Mouse (Mus musculus) brain, embryonic 18.5 days (tissue): ENCODE data around the gene Csrp1.

Experiments used
- DNase-seq: peaks from one replicate; pipeline ENCODE4 v3.0.0-alpha.2; 2012; ENCODE audit warnings: low read depth, low spot score

Csrp1 gene

GRCm38 (mm10) chr1:135719983-135720382 lies at the start of gene Csrp1:
Gene Csrp1, plus strand, starts transcription at chr1:135720061.
- no peak for DNase-seq

DNA sequence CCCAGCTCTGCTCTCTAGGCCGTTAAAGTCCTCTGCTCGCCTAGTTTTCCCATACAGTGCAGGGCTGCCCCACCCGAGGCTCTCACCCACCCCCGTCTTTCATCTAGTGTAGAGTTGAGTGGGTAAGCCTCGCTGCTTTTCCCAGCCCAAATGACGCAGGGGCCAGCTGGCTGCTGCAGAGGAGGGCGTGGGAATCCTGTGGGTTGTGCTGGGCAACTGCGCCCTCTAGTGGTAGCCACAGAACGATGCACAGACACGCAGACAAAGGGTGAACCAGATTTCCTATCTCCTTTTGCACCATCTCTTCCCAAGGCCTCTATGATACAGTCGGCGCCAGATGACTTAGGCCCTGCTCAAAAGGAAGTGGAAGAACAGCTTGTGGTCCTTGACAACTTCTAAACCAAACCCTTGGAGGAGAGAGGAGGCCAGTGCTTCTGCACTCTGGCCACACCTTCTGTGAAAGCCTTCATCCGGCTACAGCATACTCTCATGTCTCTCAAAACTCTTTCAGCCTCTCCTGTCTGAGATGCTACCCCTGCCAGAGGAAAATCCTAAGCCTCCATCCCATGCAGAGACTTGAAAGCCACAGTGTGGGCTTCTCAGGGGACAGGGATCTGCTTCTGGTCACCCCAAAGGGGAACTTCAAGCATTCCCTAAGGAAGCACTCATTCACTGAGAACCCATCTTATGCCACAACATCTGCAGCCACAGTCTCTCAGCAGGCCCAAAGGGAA lies 49.3 kb upstream of the Csrp1 start:
- DNase-seq: peak; percentile 70

- DNase-seq: no peak
Measured at GRCm38 (mm10) chr1:135671406-135671805, 48.5 kb upstream of the Csrp1 start.

DNA sequence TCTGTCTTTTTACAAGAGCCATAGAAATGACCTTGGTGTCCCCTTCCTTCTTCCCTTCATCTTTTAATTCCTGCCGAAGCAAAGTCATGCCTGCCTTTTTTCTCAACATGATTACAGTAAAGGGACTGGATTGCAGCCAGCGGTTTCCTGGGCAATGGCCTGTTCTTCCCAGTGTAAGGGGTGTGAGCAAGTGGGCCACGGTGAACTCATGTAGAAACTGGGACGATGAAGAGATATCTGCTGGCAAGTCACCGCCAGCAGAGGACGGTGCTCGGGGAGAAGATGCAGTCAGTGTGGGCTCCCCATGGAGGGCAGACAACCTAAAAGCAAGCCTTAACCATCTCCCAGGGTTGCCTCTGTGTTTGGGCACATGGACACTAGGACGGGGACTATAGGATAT lies 47.9 kb upstream of the Csrp1 start:
- DNase-seq: no peak

GRCm38 (mm10) chr1:135672374-135672773 lies 47.5 kb upstream of the Csrp1 start:
- no peak for DNase-seq

DNA sequence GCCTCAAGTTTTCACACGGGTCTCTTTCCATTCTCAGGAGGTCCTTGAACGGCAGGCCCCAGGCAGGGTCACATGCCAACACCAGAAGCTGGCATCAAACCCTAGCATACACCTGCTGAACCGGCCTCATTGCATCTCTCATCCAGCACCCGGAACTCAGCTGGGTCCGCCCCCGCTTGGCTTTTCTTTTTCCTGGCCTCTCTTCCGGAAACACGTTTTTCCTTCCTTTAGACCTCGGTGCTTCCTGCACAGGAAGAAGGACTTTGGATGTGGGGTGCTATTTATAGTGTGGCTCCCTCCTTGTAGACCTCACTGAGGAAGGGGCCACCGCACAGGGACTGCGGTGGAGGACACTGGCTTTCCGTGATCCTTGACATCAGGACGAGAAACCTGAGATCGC lies 46.4 kb upstream of the Csrp1 start:
- no peak for DNase-seq

- no peak for DNase-seq
Measured at GRCm38 (mm10) chr1:135675449-135676129, 44.3 kb upstream of the Csrp1 start.

DNA sequence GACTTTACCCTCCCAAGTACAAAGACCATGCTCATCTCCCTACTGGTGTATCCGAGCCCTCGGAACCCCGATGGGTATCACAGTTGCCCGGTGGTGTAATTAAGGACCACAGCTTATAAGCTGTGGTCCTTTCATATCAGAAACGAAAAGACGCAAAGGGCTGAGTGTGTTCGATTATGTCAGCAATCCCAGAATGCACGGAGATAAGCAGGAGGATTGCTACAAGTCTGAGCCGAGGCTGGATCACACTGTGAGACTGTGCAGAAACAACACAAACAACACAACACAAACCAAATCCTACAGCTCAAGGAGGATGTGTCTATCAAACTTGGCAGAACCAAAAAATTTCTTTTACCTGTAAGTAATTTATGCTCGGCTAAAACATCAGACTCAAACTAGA lies 43.6 kb upstream of the Csrp1 start:
- DNase-seq: no peak

- DNase-seq: no peak
Measured at GRCm38 (mm10) chr1:135676938-135677682, 42.8 kb upstream of the Csrp1 start.

- DNase-seq: no peak
Measured at GRCm38 (mm10) chr1:135678145-135678544, 41.7 kb upstream of the Csrp1 start.

DNA sequence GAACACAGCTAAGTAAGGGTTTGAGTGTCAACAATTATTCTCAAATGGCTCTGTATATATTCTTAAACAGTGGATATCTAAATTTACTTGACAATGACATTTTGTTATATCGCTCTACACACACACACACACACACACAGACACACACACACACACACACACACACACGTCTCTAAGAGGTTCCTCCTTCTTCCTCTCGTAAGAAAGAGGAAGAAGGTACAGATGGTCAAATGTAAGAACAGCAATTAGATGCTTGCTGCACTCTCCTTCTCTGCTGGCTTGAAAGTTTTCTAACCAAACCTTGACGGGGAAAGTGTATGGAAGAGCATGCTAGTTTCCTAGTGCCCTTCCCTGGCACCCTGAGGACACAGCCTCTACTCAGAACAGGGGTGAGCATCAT lies 39.1 kb upstream of the Csrp1 start:
- no peak for DNase-seq

DNA sequence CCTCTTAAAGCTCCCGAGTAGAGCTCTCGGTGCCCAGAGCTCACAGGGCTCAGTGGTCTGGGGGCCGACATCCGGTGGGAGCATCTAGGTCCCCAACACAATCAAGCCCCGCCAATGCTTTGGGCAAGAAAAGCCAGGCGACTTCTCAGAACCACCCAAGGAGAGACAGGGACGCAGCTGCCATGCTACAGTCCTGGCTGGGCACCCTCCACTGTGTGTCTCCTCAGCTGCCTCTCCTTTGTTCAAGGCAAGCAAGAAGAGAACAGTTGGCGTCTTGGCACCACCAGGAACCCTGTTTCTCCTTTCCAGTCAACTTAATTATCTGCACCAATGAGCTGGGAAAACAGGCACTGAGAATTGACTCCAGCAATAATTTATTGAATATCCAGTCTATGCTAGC lies 38.7 kb upstream of the Csrp1 start:
- no peak for DNase-seq

DNA sequence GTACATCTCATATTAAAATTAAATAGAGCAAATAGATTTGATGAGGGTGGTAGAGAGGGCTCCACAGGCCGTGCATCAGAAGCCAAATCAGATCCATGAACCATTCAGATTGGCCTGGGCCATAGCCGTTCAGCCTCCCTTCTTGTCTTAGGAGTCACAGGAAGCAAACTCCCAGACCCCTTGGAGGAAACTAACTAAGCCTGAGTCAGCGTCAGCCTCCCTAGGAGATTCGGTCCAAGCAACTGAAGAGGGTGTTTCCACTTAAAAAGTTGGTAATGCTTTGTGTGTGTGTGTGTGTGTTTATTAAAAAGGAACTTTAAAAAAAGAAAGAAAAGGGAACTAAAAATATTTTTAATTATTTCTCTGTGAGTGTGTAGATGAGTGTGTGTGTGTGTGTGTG lies 35.0 kb upstream of the Csrp1 start:
- no peak for DNase-seq

DNA sequence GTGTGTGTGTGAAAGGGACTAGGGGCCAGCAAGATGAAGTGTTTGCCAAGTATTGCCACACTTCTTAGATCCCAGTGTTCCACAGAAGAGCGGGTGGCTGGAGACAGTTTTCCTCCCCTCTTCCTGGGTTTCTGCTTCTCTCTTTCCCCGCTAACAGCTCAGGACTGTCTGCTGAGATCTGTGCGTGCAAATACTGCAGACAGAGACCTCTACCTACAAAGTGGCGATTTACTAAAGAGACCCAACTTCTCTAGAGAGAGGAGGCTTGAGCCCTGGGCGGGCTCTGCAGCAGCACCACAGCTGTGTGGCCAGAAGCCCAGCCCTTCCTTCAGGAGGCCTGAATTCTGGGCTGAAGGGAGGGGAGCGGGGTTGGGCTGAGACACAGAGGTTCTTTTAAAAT lies 34.5 kb upstream of the Csrp1 start:
- no peak for DNase-seq

DNA sequence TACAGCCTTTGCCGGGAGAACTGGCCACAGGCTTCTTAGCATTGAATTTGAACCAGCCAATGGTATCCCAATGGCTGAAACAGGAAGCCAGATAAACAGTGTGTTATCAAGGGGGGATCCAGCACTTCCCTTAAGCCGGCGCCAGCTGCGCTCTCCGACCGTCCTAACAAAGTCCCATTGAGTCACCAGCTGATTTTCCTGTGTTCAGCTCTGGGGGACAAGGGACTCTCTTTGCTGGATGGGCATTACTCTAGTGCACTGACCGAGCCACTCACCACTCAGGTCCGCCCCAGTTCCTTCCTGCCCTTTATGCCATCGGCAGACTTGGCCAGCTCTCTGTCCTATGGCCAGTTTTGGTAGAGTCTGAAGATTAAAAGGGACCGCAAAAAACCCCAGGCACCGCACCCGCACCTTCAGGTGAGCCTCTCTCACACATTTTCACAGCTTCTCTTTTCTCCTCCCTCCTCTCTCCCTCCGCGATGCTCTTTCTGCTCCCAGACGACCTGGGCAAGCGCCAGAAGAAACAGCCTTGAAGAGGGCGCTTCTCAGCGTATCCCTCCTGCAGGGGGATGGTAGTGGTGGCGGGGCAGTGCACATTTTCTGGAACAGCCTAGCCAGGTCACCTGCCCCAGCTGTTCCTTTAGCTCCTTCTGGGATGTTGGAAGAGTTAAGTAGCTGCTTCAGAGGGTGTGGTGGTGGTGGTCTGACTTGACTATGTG lies 32.9 kb upstream of the Csrp1 start:
- DNase-seq: no peak

- no peak for DNase-seq
Measured at GRCm38 (mm10) chr1:135687771-135688492, 31.9 kb upstream of the Csrp1 start.

GRCm38 (mm10) chr1:135688686-135689085 lies 31.2 kb upstream of the Csrp1 start:
- DNase-seq: no peak

DNA sequence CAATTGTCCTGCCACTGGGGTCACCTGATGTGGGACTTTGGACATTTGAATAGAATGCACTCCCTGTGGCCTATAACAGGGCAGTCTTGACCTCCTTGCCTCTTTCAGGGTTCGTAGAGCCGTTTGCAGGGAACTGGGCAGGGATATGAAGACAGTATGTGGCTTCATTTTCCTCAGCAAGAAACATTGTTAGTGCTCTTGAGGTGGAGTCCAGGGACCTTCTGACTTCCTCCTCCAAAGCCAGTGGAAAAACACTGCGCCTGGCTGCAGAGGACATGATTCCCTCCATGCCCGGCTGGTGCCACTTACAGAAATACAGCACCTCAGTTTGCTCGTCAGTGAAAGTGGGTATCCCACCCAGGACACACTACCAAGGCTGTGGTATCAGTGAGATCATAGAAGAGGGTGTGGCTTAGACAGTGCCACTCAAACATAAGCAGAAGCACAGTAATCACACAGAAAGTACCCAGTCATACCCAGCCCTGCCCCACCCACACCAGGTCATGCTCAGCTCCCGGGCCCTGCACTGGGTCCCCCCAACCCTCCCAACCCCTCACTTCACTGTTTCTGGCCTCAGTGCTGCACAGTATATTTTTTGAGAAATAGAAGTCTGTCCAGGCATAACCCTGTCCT lies 29.0 kb upstream of the Csrp1 start:
- no peak for DNase-seq

GRCm38 (mm10) chr1:135691417-135691815 lies 28.4 kb upstream of the Csrp1 start:
- no peak for DNase-seq

GRCm38 (mm10) chr1:135694181-135694580 lies 25.7 kb upstream of the Csrp1 start:
- DNase-seq: no peak

- DNase-seq: no peak
Measured at GRCm38 (mm10) chr1:135697462-135697861, 22.4 kb upstream of the Csrp1 start.
